Mouse (Mus musculus): ENCODE data around the gene Tmem198. TPM values are rescaled to one million over a fixed set of nuclear protein-coding genes. Genes with fewer than 3 reads are reported as not detected.

The Tmem198 gene
- 5.5 TPM for total RNA-seq (2023)

DNA sequence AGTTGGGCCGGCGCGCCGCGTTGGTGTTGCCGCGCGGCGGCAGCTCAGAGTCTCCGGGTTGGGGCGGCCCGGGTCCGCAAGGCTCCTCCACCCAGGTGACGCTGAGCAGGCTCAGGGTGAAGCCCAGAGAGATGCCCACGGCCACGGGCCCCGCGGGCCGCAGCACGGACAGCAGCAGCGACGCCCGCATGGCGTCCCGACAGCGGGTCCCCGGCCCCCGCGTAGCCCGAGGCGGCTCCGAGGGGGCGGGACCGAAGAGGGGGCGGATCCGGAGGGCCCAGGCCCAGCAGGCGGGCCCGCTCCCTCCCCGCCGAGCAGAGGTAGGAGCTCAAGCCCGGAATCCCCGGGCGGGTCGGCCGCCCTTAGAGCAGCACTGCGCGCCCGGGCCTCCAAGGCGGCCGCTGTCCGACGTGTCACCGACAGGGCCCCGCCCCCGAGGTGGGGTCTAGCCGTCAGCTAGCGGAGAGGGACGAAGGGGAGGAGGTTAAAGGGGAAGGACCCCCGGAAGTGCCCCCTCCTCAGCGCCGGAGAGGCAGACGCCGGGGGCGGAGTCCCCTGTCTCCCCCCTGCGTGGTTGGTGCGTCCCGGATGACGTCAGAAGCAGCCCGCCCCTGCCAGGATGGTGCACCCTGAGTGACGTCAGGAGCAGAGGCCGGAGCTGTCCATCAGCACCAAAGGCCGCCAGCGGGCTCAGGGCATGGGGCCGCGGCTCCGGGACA lies at the start of gene Tmem198, which contains the start of gene Chpf:
Gene Tmem198 (plus strand): TSS at position 617 of the 719 bp plus-strand sequence.
Gene Chpf (minus strand): TSS at position 392 of the 719 bp plus-strand sequence.

DNA sequence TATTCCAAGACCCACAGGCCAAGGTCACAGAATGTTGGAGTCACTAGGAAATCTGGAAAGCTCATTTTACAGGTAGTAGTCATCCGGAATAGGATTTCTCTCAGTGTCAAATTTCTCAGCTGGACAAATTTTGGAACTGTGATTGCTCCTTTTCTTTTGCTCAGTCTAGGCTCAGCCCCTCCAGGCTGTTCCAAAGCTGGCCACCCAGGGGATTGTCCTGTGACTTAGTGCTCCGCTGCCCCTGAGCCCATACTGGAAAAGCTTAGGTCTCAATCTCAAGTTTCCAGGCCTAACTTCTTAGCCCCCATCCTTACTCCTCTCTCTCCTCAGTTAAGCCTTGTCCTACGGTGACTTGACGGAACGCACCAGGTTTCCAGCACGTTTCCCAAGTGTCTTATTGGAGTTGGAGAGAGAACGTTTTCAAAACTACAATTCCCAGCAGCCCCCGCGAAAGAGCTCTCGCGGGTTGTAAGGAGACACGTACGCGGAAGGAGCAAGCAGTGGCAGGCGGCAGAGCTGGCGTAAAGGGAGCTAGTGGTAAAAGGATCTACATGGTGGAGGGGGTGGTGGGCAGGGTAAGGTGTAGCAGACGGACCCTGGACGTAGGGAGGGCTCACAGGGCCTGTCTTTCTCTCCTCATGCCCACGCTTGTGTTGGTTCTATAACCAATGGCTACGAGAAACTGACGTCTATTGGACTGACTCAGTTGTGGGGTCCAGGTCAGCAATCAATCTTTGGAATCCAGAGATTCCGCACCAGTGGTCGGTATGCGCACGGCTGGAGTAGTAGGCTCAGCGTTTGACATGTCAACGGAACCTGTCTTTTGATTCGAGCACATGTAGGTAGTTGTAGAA lies 43.6 kb upstream of the Tmem198 start, which contains the start of gene Gmppa:
Gene Gmppa (plus strand): TSS at position 456 of the 854 bp plus-strand sequence.

DNA sequence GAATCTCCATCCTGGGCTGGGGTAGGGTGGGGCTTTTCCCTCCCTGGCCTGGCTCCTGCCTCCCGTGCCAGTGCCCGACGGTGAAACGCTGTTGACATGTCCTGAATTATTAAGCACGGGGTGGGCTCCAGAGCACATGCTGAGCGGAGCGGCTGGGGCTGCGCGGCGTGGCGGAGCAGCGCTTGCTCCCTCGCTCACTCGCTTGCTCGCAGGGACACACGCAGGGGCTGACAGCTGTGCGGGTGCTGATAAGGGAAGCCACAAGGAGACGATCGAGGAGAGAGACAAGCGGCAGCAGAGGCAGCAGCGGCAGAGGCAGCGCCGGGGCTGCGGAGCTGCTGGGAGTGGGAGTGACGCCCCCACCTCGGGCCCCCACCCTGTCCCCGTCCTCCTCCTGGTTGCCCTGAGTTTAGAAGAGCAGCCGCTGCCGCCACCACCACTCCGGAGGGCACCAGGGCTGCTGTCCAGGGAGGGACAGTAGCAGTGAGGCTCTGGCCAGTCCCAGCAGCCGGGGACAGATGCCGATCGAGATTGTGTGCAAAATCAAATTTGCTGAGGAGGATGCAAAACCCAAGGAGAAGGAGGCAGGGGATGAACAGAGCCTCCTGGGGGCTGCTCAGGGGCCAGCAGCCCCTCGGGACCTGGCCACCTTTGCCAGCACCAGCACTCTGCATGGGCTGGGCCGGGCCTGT lies 28.9 kb upstream of the Tmem198 start, which contains the start of gene Asic4:
Gene Asic4 (plus strand): TSS at position 123 of the 692 bp plus-strand sequence.

DNA sequence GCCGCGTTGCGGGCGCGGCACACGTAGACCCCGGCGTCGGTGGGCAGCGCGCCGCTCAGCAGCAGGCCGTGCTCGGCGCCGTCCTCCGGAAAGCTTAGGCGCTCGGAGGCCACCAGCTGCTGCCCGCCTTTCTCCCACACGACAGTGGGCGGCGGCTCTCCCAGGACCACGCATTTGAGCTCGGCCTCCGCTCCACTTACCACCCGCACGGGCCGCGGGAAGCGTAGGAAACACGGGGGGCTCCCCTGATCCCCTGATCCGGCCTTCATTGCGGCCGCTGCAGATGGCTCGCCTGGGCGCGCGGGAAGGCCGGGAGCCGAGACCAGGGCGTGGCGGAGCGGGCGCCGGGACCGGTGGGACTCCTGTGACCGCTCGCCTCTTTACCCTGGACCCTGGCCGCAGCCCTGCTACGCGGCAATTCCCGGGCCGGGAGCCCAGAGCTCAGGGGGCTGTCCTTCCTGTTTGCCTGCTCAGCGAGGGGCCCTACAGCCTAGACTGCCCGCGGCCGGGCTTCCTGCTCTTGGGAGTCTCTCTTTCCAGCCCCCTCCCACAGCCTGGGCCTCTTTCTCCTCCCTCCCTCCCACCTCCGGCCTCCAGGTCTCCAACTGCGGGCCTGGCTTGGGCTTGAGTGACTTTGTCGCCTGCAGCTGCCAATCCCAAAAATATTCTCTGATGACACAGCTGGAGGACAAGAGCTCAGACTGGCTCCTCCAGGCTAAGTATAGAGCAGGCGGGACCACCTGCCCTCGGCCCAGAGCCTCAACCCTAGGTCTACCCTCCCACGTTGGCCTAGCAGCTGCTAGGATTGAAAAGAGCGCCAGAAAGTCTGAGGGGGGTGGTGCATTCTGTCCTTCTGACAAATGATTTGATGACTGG lies 26.9 kb downstream of the Tmem198 start, which contains the start of gene Obsl1:
Gene Obsl1 (minus strand): TSS at position 497 of the 876 bp plus-strand sequence.

DNA sequence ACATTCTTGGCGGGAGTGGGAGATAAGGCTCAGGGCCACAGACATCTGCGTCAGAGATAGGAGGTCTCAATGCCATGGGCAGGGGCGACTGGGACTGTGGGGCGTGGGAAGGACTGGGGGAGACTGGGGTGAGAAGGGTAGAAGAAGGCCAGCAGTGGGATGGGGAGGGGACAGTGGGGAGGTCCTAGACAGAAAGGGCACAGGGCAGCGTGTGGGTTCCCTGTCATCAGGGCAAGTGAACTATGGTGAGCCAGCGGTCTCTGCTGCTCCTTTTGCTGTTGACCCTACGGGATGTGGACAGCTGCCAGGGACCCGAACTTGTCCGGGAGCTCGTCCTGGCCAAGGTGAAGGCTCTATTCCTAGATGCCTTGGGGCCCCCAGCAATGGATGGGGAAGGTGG lies 27.7 kb downstream of the Tmem198 start, which contains the start of gene Inha:
Gene Inha (plus strand): TSS at position 72 of the 400 bp plus-strand sequence.

DNA sequence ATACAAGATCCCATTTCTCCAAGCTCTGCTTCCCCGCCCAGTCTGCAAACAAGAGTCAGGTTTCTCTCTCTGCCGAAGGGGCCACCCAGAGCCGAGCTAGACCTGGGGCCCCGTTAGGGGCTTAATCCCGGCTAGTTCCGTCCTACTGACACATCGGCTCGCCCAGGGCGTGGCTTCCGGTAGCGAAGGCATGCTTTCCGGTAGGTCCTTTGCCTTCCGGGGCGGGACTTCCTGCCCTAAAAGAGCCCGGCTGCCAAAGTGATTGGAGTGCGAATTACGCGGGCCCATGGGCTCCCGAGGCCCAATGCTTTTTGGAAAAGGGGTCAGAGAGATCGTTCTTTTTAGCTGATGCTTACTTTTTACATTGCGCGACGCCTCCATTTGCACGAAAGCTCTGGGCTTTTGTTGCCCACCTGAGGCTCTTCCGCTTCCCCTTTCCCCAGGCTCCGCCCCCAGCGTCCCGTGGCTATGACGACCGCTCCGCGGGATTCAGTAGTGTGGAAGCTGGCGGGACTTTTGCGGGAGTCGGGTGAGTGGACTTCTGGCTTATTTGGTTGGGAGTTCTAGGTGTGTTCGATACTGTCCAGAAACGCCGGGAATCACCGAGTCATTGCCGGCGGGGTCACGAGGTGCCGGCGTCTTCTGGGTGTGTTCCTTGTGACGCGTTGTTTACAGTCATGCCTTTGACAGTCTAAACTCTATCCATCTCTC lies 42.1 kb downstream of the Tmem198 start, which contains the start of gene Stk11ip:
Gene Stk11ip (plus strand): TSS at position 209 of the 711 bp plus-strand sequence.

Other genes with a start within 250 kb of the Tmem198 start
- gene A630095N17Rik, start 247.4 kb upstream of the Tmem198 start, total RNA-seq (2023): not detected
- 44.8 TPM for gene Dnajb2, start 243.1 kb upstream of the Tmem198 start, total RNA-seq (2023)
- gene Ptprn, start 215.0 kb upstream of the Tmem198 start, total RNA-seq (2023): 0.41 TPM
- gene Resp18, start 201.1 kb upstream of the Tmem198 start, total RNA-seq (2023): not detected
- 34.7 TPM for gene Dnpep, start 161.5 kb upstream of the Tmem198 start, total RNA-seq (2023)
- not detected for gene Des, start 119.2 kb upstream of the Tmem198 start, total RNA-seq (2023)
- gene Speg, start 104.2 kb upstream of the Tmem198 start, total RNA-seq (2023): 0.70 TPM
- 44.5 TPM for gene Gmppa, start 43.6 kb upstream of the Tmem198 start, total RNA-seq (2023)
- gene Asic4, start 29.1 kb upstream of the Tmem198 start, total RNA-seq (2023): not detected
- gene Chpf, start 225 bp upstream of the Tmem198 start, total RNA-seq (2023): 20.8 TPM
- 2.3 TPM for gene Obsl1, start 26.9 kb downstream of the Tmem198 start, total RNA-seq (2023)
- 0.53 TPM for gene Inha, start 27.5 kb downstream of the Tmem198 start, total RNA-seq (2023)
- gene Stk11ip, start 42.0 kb downstream of the Tmem198 start, total RNA-seq (2023): 116 TPM
- not detected for gene Slc4a3, start 66.7 kb downstream of the Tmem198 start, total RNA-seq (2023)

Measured in CD4-positive naive resting alpha-beta T cell, adult 76 days (primary cell).